Mouse (Mus musculus): ENCODE data around the gene Mrpl1.

Mrpl1 gene

DNA sequence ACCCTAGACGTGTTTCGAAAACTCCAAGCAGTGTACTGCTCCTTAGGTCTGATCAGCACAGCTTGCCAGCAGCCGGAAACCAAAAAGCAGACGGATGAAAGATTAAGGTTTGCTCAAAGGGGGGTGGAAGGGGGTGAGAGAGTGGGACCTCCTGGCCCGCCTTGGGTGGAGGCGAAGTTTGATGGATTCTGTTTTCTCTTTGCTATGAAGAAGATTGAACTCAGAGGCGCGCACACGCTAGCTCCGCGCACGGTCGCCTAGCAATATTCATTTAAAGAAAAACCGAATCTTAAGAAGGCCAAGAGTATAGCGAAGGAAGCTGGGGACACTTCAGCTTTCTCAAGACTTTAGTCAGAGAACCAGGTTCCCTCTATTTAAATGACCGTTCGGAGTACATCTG, at the start of gene Mrpl1:
Gene Mrpl1, plus strand, starts transcription at position 35 of the 400 bp plus-strand sequence.
- in situ Hi-C loops (cut with MboI, MseI), result loop anchor here in 1 of 2 experiments (5.0 kb wide), 1 partner anchor 37 kb away; no protein-coding TSS in a partner anchor

DNA sequence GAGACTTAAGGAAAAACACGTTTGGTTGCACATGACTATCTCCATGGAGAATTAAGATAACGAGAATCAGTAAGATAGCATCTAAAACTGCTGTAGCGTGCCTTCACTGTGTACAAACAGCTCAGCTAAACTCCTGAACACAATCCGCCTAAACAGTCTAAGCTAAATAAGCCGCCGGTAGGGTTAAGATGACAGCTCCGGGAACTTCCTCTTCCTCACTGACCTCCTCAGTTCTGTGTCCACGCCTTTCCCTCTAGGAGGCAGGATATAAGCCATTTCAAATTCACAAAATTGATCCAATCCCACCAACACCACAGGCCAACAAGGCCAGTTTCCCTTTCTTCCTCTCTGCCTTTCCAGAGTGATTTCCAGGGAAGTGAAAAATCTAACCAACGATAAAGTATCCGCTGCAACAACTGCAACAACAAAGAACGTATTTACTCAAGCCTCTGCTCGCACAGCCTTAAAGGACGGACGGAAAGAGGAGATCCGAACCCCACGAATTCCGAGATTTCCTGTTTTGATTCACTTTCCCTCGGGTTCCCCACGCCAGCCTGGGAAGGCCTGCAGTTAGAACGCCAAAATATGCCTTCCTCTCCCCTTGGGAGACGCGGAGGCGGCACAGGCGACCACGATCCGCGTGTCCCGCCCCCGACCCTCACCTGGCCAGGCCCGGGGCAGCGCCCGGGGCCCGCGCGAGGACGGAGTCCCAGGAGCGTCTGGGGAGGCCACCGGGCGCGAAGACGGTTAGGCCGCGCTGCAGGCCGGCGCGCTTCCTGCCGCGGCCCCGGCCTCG, 48.6 kb upstream of the Mrpl1 start:
- in situ Hi-C loops (cut with MboI, MseI), result loop anchor here in 1 of 2 experiments (25.0 kb wide), 1 partner anchor 2002 kb away; the partner anchor contains the start of gene Prdm8

DNA sequence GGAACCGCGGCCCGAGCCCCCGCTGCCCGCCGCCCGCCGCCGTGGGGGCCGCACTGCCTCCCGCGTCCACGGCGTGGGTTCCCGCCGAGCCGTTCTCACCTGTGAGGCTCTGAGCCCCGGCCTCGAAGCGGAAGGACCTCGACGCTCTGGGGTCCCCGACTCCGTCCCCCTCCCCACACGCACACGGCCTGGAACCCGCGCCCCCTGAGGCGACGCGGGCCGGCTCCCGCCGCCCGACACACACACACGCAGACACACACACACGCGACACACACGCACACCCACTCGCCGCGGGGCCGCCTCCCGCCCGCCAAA, 48.1 kb upstream of the Mrpl1 start:
- in situ Hi-C loops (cut with MboI, MseI), result loop anchor here in 1 of 2 experiments (25.0 kb wide), 1 partner anchor 2001 kb away; the partner anchor contains the start of gene Prdm8

DNA sequence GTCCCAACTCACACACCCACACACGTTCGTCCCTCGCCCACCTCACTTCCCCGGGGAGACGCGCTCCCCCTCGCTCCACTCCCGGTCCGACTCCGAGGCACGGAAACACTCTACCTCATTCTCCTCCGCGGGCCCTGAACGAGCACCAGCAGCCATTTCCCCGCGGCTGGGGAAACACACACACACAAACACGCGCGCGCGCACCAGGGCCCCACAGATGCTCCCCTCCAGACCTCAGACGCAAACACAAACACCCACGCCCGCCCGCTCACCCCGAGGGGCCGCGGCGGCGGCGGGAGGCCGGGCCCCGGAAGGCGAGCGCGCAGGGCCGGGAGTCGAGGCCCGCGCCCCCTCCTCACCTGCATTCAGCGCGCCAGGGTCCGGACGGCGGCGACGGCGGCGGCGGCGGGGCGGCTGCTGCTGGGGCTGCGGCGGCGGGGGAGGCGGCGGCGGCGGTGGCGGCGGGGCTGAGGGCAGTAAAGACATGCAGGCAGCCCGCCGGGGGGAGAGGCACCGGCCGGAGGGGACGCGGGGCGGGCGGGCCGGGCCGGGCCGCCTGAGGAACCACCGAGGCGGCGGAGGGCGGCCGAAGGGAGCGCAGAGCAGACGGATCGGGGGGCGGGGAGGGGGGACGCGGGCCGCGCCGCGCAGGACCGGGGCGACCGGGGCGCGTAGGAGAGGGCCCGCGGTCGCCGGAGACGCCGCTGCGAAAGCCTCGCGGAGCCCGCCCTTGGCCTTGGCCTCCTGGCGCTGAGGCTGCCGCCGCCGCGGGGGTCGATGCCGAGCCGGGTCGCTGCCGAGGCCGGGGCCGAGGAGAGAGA, 47.5 kb upstream of the Mrpl1 start:
- in situ Hi-C loops (cut with MboI, MseI), result loop anchor here in 1 of 2 experiments (25.0 kb wide), 1 partner anchor 2001 kb away; the partner anchor contains the start of gene Prdm8

DNA sequence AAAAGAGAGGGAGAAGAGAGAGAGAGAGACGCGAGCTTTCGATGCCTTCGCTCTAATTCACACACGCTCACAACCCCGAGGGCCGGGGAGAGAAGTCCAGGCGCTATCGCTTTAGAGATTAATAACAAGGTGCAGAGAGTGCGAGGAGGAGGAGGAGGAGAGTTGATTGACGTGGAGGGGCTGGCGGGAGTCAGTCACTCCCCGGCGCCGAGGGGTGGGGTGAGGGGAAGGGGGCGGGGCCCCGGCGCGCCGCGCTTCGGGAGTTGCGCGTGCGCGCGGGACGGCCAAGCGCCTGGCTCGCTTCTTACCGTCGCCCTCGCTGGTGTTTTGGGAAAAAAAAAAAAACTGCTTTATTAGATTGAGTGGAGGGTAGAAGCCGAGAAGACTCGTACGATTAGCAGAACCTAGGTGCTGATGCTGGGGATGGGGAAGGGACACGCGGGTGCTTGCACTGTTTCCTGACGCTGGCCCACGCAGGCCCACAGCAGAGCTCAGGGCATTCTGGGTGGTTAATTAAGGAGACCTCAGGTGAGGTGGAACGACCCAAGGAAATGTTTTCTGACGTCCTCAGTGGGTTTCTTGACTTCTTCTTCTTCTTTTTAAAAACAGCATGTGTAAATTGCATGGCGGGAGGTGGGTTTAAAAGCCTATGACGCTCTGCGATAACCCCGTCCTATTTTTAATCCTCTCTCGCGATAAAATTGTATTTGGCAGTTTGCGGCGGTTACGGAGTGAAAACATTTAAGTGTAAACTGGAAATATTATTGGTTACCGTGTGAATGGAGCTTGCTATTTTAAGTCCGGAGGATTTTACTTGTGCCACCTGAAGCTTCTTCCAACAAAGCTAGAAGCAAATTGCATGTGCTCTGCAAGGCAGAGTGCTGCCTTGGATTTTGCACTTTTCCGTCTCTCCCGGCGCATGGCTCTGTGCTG, 46.6 kb upstream of the Mrpl1 start:
- in situ Hi-C loops (cut with MboI, MseI), result loop anchor here in 1 of 2 experiments (25.0 kb wide), 1 partner anchor 2000 kb away; the partner anchor contains the start of gene Prdm8

DNA sequence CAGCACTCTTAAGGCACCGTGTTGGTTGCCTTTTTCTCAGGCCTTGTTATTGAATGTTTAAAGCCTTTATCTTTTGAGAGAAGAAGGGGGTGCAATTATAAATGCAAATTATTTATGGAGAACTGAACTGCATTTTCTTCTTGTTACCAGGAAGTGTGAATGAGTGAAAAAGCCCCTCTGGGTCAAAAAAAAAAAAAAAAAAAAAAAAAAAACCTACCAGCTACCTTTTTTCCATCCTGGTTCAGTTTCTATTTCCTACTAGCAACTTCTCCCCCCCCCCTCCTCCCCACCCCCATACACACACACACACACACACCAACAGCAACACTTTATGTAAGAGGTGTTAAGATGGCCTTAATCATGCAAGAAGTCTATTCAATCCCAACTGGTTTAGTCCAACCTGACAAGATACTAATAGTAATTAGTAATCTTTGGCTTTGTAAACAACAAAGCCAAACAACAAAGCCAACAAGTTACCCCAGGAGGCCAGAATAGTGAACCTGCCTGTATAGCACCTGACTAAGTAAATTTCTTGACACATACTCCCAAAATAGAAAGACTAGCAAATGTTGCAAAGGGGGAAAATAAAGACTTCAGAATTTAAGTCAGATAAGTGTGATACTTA, 45.8 kb upstream of the Mrpl1 start:
- in situ Hi-C loops (cut with MboI, MseI), result loop anchor here in 1 of 2 experiments (25.0 kb wide), 1 partner anchor 1999 kb away; the partner anchor contains the start of gene Prdm8

DNA sequence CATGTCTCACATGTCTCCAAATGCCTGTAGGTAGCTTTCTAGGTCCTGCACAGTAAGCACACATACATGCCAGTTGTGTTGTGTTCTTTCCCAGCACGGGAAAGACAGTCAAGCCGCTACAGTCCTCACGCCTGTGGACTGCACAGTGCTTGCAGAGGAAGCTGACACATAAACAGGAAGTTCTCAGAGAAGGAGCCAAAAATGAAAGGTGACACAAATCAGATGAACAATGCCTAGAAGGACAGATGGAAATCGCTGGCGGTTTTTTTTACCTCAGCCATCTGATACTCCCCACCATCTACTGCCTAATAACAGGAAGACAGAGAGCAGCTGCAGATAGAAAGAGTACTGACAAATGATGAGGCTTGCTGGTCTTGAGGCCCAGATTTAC, 45.3 kb upstream of the Mrpl1 start, which contains the start of gene Cnot6l:
Gene Cnot6l, minus strand, starts transcription at position 151 of the 391 bp plus-strand sequence.
- in situ Hi-C loops (cut with MboI, MseI), result loop anchor here in 1 of 2 experiments (25.0 kb wide), 1 partner anchor 1998 kb away; the partner anchor contains the start of gene Prdm8

DNA sequence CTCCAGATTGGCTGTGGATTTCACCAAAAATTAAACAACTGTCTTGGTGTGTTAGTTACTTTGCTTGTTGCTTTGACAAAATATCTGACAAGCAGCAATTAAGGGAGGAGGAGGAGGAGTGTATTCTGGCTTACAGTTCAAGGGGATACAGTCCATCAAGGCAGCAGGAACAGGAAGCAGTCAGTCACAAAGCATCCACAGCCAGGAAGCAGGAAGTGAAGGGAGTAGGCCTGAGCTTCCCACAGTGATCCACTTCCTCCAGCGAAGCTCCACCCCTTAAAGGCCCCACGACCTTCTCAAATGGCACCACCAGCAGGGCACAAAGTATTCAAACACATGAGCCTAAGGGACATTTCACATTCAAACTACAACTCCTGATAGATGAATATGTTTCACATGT, 42.5 kb upstream of the Mrpl1 start:
- in situ Hi-C loops (cut with MboI, MseI), result loop anchor here in 1 of 2 experiments (5.0 to 25.0 kb wide), 2 partner anchors 36 to 1996 kb away; partner anchors contain the start of gene Prdm8

DNA sequence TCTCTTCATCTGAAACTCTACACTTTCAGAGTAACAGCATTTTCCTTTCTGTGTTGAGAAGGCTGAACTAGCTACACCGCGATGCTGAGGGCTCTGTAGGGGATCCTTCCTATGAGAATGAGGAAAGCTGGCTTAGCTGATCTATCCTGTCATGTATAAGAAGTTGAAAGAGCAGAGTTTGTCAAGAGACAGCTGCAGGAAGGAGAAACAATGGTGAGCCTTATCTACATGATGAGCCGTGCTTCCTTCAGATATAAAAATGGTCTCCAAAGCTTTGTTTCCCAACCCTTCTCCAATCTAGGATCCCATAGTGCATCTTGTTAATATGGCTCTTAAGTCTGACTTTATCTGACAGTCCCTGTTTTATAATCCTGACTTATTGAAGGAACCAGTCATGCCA, 38.9 kb upstream of the Mrpl1 start:
- in situ Hi-C loops (cut with MboI, MseI), result loop anchor here (5.0 to 25.0 kb wide), 3 partner anchors 37 to 1992 kb away; partner anchors contain the start of genes Mrpl1 (in 1 of the 2) and Prdm8 (in 1 of the 2)

DNA sequence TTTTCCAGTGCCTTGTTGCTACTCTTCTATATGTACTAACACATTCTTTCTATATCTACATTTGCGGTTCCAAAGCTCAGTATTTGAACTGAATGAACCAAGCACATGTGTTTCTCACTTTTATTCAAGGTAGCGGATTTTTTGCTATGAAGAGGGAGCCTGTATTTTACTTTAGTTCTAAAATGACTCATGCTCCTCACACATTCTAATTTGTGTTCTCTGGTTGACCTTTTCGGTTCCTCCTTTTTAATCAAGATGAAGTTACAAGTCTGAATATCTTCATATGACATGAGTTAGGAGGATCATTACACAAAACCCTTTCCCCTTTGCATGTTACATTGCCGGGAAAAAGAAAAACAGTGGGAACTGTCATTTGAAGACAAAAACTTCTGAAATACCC, 37.5 kb upstream of the Mrpl1 start:
- in situ Hi-C loops (cut with MboI, MseI), result loop anchor here (5.0 to 25.0 kb wide), 3 partner anchors 36 to 1991 kb away; partner anchors contain the start of genes Mrpl1 (in 1 of the 2) and Prdm8 (in 1 of the 2)

DNA sequence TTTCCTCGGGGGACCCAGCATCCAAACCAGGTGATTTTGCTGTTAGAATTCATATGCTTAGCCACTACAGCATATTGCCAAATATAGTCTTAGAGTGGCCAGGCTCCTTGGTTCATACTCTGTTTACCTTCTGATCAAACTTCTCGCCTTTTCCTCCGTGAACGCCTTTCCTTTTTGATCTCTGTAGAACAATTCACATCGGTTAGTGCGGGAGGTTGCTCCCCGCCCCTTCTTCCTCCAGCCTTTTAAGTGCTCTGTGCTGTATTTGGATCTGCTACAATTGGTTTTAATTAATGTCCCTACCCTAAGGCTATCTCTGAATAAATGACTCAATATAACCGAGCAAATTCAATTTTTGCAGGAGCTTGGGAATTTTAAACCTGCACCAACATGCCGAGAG, 33.2 kb upstream of the Mrpl1 start:
- in situ Hi-C loops (cut with MboI, MseI), result loop anchor here in 1 of 2 experiments (10.0 kb wide), 1 partner anchor 1029 kb away; no protein-coding TSS in a partner anchor

DNA sequence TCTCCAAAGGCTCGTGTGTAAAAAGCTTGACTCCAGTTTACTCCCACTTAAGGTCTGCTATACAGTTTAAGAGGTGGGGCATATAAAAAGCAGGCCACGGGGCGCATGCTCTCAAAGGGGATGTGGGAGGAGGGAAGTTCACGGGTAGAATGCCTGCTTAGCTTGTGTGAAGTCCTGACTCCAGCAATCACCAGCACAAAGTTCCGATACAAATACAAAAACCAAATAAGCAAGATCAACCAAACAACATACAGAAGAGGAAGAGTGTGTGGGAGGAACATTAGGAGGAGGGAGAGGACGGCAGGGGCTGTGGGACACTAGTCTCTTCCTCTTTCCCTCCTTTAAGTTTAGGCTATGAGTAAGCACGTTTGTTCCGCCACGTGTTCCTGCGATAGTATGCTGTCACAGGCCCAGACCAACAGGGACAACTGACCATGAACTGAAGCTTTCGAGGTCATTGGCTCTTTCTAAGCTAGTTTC, 32.4 kb upstream of the Mrpl1 start:
- in situ Hi-C loops (cut with MboI, MseI), result loop anchor here in 1 of 2 experiments (10.0 kb wide), 1 partner anchor 1028 kb away; no protein-coding TSS in a partner anchor

DNA sequence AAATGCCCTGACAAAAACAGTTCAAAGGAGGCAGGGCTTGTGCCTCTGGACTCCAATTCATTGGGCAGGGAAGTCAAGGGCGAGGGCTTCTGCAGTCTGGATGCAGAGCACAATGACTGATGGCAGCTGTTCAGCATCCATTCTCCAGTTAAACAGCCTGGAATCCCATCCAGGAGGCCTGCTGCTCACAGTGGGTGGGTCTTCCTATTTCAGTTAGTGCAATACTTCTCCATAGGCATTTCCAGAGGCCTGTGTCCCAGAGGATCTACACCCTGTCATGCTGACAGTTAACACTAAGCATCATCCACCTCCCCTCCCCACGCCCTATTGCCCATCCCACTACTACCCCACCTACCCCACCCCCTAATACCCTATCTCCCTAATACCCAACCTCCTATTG, 26.1 kb upstream of the Mrpl1 start:
- in situ Hi-C loops (cut with MboI, MseI), result no loop called here

DNA sequence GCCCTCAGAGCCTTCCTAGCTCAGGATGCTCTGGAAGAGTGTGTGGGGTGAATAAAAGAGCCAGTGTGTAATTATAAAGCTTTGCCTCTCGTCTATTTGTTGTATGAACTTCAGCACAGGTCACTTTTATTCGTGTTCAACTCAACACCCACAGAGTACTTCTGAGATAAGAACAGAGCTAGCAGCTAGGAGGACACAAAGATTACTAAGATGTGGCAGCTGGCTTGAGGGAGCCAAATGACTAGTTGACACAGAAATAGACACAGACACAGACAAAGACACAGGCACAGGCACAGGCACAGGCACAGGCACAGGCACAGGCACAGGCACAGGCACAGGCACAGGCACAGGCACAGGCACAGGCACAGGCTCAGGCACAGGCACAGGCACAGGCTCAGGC, 25.3 kb upstream of the Mrpl1 start:
- in situ Hi-C loops (cut with MboI, MseI), result no loop called here

DNA sequence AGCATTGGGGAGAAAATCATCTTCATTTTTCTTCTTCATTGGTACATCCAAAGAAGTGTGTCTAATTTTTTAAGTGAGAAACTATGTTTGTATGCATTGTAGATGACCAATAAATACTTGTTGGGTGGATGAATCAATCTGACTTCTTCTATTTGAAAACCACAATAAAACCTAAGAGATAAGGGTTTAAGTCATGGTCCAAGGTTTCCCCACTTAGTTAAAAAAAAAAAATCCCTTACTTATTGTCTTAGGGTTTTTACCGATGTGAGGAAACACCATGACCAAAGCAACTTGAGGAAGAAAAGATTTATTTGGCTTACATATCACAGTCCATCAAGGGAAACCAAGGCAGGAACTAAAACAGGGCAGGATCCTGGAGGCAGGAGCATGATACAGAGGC, 19.5 kb upstream of the Mrpl1 start:
- in situ Hi-C loops (cut with MboI, MseI), result no loop called here

DNA sequence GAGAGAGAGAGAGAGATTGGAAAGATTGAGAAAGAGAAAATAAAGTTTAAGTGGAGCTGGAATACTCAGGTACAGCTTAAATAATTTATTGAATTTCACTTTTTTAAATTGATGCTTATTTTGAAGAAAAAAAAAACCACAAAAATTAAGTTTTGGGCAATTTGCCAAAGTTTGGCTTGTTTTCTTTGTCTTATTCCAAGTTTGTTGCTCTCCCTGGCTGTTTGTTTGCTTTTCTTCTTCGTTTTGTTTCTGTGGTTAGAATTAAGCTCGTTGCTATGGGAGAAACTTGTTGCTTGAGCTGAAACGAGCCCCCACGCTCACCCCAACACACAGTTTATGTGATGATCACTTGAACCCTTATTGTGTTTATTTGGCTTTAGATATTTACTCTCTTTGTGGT, 18.0 kb upstream of the Mrpl1 start:
- in situ Hi-C loops (cut with MboI, MseI), result no loop called here

DNA sequence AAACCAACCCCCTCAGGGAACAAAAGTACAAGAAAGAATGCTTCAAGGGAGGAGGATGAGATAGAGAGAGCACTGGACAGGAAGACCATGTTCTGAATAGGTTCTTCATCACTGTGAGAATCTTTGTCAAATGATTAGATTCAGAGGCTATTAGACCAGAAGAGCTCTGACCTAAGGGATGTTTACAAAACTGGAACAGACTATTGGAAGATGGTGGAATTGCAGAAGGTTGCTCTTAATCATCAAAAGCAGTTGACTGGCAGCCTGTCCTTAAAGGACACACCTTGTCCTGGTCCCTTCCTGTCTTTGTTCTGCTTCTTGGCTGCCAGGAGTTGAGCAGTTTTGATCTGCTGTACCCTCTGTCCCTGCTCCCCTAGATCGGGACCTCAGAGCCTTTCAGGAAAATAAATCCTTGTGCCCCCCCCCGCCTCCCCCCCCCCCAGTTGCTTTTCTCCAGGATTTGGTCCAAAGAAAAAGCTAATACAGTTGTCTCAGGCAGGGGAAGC, 12.7 kb upstream of the Mrpl1 start:
- in situ Hi-C loops (cut with MboI, MseI), result no loop called here

DNA sequence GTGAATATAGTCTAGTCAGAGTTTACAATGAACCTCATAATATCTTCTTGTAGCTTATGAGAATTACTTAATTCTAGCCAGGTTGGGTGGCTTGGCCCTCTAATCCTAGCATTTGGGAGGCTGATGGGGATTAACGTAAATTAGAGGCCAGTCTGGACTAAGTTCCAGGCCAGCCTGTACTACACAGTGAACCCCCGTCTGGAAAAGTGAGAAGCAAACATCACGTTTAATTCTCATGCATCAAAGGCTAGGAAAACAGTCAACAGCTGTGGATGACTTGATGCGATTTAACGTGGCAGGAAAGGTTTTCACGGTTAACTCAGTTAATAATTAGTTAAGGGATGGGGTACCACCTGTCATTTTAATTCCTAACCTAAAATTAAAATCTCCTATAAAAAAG, 11.0 kb upstream of the Mrpl1 start:
- in situ Hi-C loops (cut with MboI, MseI), result no loop called here

DNA sequence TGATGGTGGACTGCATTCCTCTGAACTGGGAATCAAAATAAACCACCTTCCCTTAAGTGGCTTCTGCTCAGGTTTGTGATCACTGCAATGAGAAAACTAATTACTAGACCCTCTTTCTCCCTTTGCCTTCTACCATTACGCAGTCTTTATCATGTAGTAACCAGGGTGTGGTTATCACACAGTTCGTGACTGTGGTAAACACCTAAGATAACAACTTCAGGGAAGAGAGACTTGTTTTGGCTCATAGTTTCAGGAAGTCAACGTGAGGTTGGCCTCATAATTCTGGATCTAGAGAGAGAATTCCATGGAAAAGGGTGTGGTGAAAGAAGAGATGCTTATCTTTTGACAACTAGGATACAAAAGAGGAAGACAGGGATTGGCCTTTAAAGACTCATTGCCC, 9.0 kb upstream of the Mrpl1 start:
- in situ Hi-C loops (cut with MboI, MseI), result loop anchor here in 1 of 2 experiments (5.0 kb wide), 1 partner anchor 33 kb away; no protein-coding TSS in a partner anchor
